Mouse (Mus musculus) heart, postnatal 0 days (tissue): Measurements from ENCODE around the gene Ing5. TPM values are rescaled to one million over a fixed set of nuclear protein-coding genes. Genes with fewer than 3 reads are reported as not detected.
"Not testable (repeated sequence)": the region's sequence is repeated elsewhere in the genome, so short reads cannot be mapped to it uniquely, and the experiment has no call there.

Source experiments
- ATAC-seq: fragments of 200-750 bp; cut with Nextera tagmentation; 2 replicates; pipeline ENCODE4 v1.8.0; 2017; ENCODE audit warnings: low read depth, moderate number of reproducible peaks, moderate library complexity; ENCODE audit not compliant: insufficient read depth
- DNase-seq: peaks from one replicate; pipeline ENCODE4 v3.0.0-alpha.2; 2016; ENCODE audit warnings: low spot score
- H3K27ac ChIP-seq: fragments of 300-500 bp; sonication (generic); 2 replicates; pipeline ENCODE4 v1.5.1; 2014; ENCODE audit warnings: low read depth, mild to moderate bottlenecking
- H3K27me3 ChIP-seq: fragments of 300-500 bp; sonication (generic); 2 replicates; pipeline ENCODE4 v1.6.1; 2014; ENCODE audit warnings: low read length, mixed read lengths; ENCODE audit not compliant: control insufficient read depth, insufficient read depth
- H3K36me3 ChIP-seq: fragments of 300-500 bp; sonication (generic); replicated peaks from 2 replicates; pipeline ENCODE4 v1.6.1; 2014; ENCODE audit warnings: low read length, mixed read lengths; ENCODE audit not compliant: control insufficient read depth, insufficient read depth
- H3K4me1 ChIP-seq: fragments of 300-500 bp; sonication (generic); 2 replicates; pipeline ENCODE4 v1.6.1; 2014; ENCODE audit warnings: antibody characterized with exemption; ENCODE audit not compliant: control insufficient read depth, insufficient read depth
- H3K4me2 ChIP-seq: fragments of 300-500 bp; sonication (generic); 2 replicates; pipeline ENCODE4 v1.6.1; 2014; ENCODE audit warnings: low read depth, mild to moderate bottlenecking, low read length, moderate library complexity
- H3K4me3 ChIP-seq: fragments of 300-500 bp; sonication (generic); 2 replicates; pipeline ENCODE4 v1.5.1; 2014; ENCODE audit warnings: low read depth, low read length
- H3K9ac ChIP-seq: fragments of 300-500 bp; sonication (generic); replicated peaks from 2 replicates; pipeline ENCODE4 v1.6.1; 2014; ENCODE audit warnings: low read depth, low read length, mixed read lengths
- H3K9me3 ChIP-seq: fragments of 300-500 bp; sonication (generic); replicated peaks from 2 replicates; pipeline ENCODE4 v1.6.1; 2016; ENCODE audit warnings: low read length; ENCODE audit not compliant: control insufficient read depth
- CTCF ChIP-seq: IDR thresholded peaks from 2 replicates; pipeline ENCODE4 v1.5.1; 2016; ENCODE audit warnings: antibody characterized with exemption, control low read depth, low read depth
- EP300 ChIP-seq: IDR thresholded peaks from 2 replicates; pipeline ENCODE4 v1.6.1; 2016; ENCODE audit warnings: antibody characterized with exemption, low read depth
- WGBS: fragments of 180-500 bp; shearing (Covaris S2); extraction: QIAGEN DNeasy Blood & Tissue Kit; methylation state at CpG from one replicate; pipeline ENCODE4 v1.1.7; 2014; 5-methylcytosine and 5-hydroxymethylcytosine counted together
- polyA plus RNA-seq: library from polyadenylated mRNA; unstranded; fragments of >200 nt; fragmentation: Nextera tagmentation; extraction: Ambion mirVana; gene quantifications from 2 replicates; pipeline ENCODE4 v1.2.1, GENCODE M21; 2015
- total RNA-seq: library from RNA; depleted of rRNA; stranded (reverse); fragments of >200 nt; gene quantifications from 2 replicates; pipeline ENCODE4 v1.2.3, GENCODE M21; 2014; ENCODE audit warnings: low replicate concordance

The Ing5 gene
- total and polyA plus RNA-seq, 2 experiments from 2014 or later: 5.1 to 6.4 TPM

GRCm38 (mm10) chr1:93760076-93760475 lies 43.7 kb upstream of the Ing5 start:
- Histone ChIP-seq H3K36me3 (no peaks in the 10 kb centered on the region), H3K9ac (no peak overlapping the region), H3K27ac (no peak overlapping the region), H3K27me3 (no peaks in the 10 kb centered on the region), H3K4me1 (peaks cover 5% of the 10 kb centered on the region; the same call in 1 of the 2 replicates), H3K9me3 (no peaks in the 10 kb centered on the region), H3K4me2 (no peak overlapping the region), H3K4me3 (no peak overlapping the region)
- 96% methylated on average over 1 of the region's 1 CpGs for WGBS
- TF ChIP-seq EP300 (no peak), CTCF (no peak)
- no peak for ATAC-seq
- no peak for DNase-seq

- 88% methylated on average over 3 of the region's 3 CpGs for WGBS
- not testable (repeated sequence) for ATAC-seq
Measured at GRCm38 (mm10) chr1:93763531-93763930, 40.2 kb upstream of the Ing5 start.

GRCm38 (mm10) chr1:93764871-93765591 lies 38.7 kb upstream of the Ing5 start:
- 85% methylated on average over 9 of the region's 9 CpGs for WGBS
- TF ChIP-seq EP300 (no peak), CTCF (no peak)
- no peak for DNase-seq
- Histone ChIP-seq H3K9me3 (no peaks in the 10 kb centered on the region), H3K36me3 (peaks cover 11% of the 10 kb centered on the region; the same call in 1 of the 2 replicates), H3K9ac (no peak overlapping the region), H3K27me3 (no peaks in the 10 kb centered on the region), H3K4me1 (no peaks in the 10 kb centered on the region), H3K27ac (no peak overlapping the region), H3K4me2 (no peak overlapping the region), H3K4me3 (no peak overlapping the region)
- no peak for ATAC-seq

More at GRCm38 (mm10) chr1:93763531-93763930, 40.2 kb upstream of the Ing5 start:
- H3K9ac ChIP-seq, DNase-seq, H3K27me3 ChIP-seq, H3K36me3 ChIP-seq, H3K4me3 ChIP-seq, H3K27ac ChIP-seq, H3K9me3 ChIP-seq, H3K4me2 ChIP-seq, H3K4me1 ChIP-seq: not testable (repeated sequence)

- H3K36me3 ChIP-seq: peaks cover 11% of the 10 kb centered on the region; the same call in 1 of the 2 replicates
- no peak overlapping the region for H3K4me3 ChIP-seq
- H3K27ac ChIP-seq: no peak overlapping the region
- no peaks in the 10 kb centered on the region for H3K9me3 ChIP-seq
- H3K9ac ChIP-seq: no peak overlapping the region
- ATAC-seq (no peak), DNase-seq (no peak)
- no peaks in the 10 kb centered on the region for H3K4me1 ChIP-seq
- H3K27me3 ChIP-seq: no peaks in the 10 kb centered on the region
- 95% methylated on average over 6 of the region's 6 CpGs for WGBS
- H3K4me2 ChIP-seq: no peak overlapping the region
- TF ChIP-seq EP300: no peak
- no peak for TF ChIP-seq CTCF
Measured at GRCm38 (mm10) chr1:93767600-93767999, 36.2 kb upstream of the Ing5 start.

- TF ChIP-seq CTCF (no peak), EP300 (no peak)
- 93% methylated on average over 3 of the region's 3 CpGs for WGBS
- Histone ChIP-seq H3K4me1 (no peaks in the 10 kb centered on the region), H3K9ac (no peak overlapping the region), H3K9me3 (no peaks in the 10 kb centered on the region), H3K4me2 (no peak overlapping the region), H3K36me3 (peaks cover 33% of the 10 kb centered on the region), H3K4me3 (no peak overlapping the region), H3K27me3 (no peaks in the 10 kb centered on the region), H3K27ac (no peak overlapping the region)
- no peak for ATAC-seq
- no peak for DNase-seq
Measured at GRCm38 (mm10) chr1:93769901-93770300, 33.9 kb upstream of the Ing5 start.

DNA sequence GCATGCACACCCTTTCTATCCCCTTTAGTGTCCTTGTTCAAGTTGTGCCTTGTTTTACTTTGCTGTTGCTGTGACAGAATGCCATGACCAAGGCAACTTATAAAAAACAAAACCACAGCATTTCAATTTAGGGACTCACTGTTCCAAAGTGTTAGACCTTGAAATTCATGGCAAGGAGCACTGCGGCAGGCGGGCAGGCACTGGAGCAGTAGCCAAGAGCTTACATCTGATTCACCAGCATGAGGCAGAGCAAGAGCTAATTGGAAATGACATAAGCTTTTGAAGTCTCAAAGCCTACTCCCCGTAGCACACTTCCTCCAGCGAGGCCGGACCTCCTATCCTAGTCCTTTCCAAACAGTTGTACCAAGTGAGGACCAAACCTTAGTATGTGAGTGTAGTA lies 27.1 kb upstream of the Ing5 start:
- Histone ChIP-seq H3K27me3 (no peaks in the 10 kb centered on the region), H3K27ac (no peak overlapping the region), H3K4me1 (no peaks in the 10 kb centered on the region), H3K4me2 (no peak overlapping the region), H3K9ac (no peak overlapping the region), H3K36me3 (peaks cover 82% of the 10 kb centered on the region), H3K4me3 (no peak overlapping the region), H3K9me3 (no peaks in the 10 kb centered on the region)
- DNase-seq (no peak), ATAC-seq (no peak)
- 98% methylated on average over 5 of the region's 5 CpGs for WGBS
- TF ChIP-seq CTCF (no peak), EP300 (no peak)
